Mouse (Mus musculus) kidney, postnatal 10 days (tissue): ENCODE data around the gene Prss46.
"Not testable (repeated sequence)": the region's sequence is repeated elsewhere in the genome, so short reads cannot be mapped to it uniquely, and the experiment has no call there.

Source experiments
- DNase-seq: peaks from one replicate; pipeline ENCODE4 v3.0.0; 2021; ENCODE audit warnings: mixed read lengths

The Prss46 gene

GRCm38 (mm10) chr9:110844206-110844605 lies at the start of gene Prss46:
Prss46 (plus strand) TSS chr9:110844506.
- DNase-seq: no peak

- no peak for DNase-seq
These were observed 47.3 kb upstream of the Prss46 start for GRCm38 (mm10) chr9:110797013-110797412.

- no peak for DNase-seq
These were observed 46.4 kb upstream of the Prss46 start, which contains the start of gene Prss42 for GRCm38 (mm10) chr9:110797866-110798265. Prss42 (plus strand) TSS chr9:110798166.

GRCm38 (mm10) chr9:110800834-110801479 lies 43.3 kb upstream of the Prss46 start:
- no peak for DNase-seq

GRCm38 (mm10) chr9:110803294-110803693 lies 41.0 kb upstream of the Prss46 start:
- DNase-seq: no peak

GRCm38 (mm10) chr9:110810051-110810450 lies 34.3 kb upstream of the Prss46 start:
- DNase-seq: no peak

GRCm38 (mm10) chr9:110813789-110814188 lies 30.5 kb upstream of the Prss46 start, which contains the start of gene Prss44:
Prss44 (plus strand) TSS chr9:110813994.
- no peak for DNase-seq

- not testable (repeated sequence) for DNase-seq
These were observed 23.8 kb upstream of the Prss46 start for GRCm38 (mm10) chr9:110820546-110820945.

- DNase-seq: no peak
These were observed 22.9 kb upstream of the Prss46 start for GRCm38 (mm10) chr9:110821436-110821835.

GRCm38 (mm10) chr9:110825426-110825825 lies 18.9 kb upstream of the Prss46 start:
- no peak for DNase-seq

- no peak for DNase-seq
These were observed 18.5 kb upstream of the Prss46 start for GRCm38 (mm10) chr9:110825832-110826231.

- no peak for DNase-seq
These were observed 17.9 kb upstream of the Prss46 start, which contains the start of gene Prss43 for GRCm38 (mm10) chr9:110826390-110826789. Prss43 (plus strand) TSS chr9:110826690.

GRCm38 (mm10) chr9:110833021-110833420 lies 11.3 kb upstream of the Prss46 start:
- DNase-seq: no peak

GRCm38 (mm10) chr9:110834411-110834810 lies 9.9 kb upstream of the Prss46 start, which contains the start of gene Prss45:
Prss45 (plus strand) TSS chr9:110834588.
- DNase-seq: no peak

GRCm38 (mm10) chr9:110834961-110835360 lies 9.3 kb upstream of the Prss46 start:
- DNase-seq: no peak

GRCm38 (mm10) chr9:110836112-110836511 lies 8.2 kb upstream of the Prss46 start:
- no peak for DNase-seq

- DNase-seq: no peak
These were observed 3.4 kb upstream of the Prss46 start for GRCm38 (mm10) chr9:110840905-110841304.

- peak; percentile 28 for DNase-seq
These were observed 2.9 kb upstream of the Prss46 start for GRCm38 (mm10) chr9:110841438-110841837.

- DNase-seq: no peak
These were observed 4.9 kb downstream of the Prss46 start for GRCm38 (mm10) chr9:110849162-110849561.

- no peak for DNase-seq
These were observed 11.6 kb downstream of the Prss46 start for GRCm38 (mm10) chr9:110855903-110856302.

- peak; percentile 59 for DNase-seq
These were observed 12.6 kb downstream of the Prss46 start for GRCm38 (mm10) chr9:110856920-110857319.

- DNase-seq: no peak
These were observed 13.6 kb downstream of the Prss46 start, which contains the start of gene Prss50 for GRCm38 (mm10) chr9:110857781-110858472. Prss50 (plus strand) TSS chr9:110857967.

- DNase-seq: no peak
These were observed 14.2 kb downstream of the Prss46 start for GRCm38 (mm10) chr9:110858523-110858922.

GRCm38 (mm10) chr9:110858967-110859596 lies 14.8 kb downstream of the Prss46 start:
- no peak for DNase-seq
